Mouse (Mus musculus): ENCODE measurements around the gene Clvs2. TPM values are rescaled to one million over a fixed set of nuclear protein-coding genes. Genes with fewer than 3 reads are reported as not detected.
A peak's percentile ranks its signal among the peaks of the same experiment; 100 is the strongest.

Clvs2 gene
- not detected in 2 replicates for polyA plus RNA-seq (2015; fragmentation: Nextera tagmentation; extraction: Ambion mirVana)

DNA sequence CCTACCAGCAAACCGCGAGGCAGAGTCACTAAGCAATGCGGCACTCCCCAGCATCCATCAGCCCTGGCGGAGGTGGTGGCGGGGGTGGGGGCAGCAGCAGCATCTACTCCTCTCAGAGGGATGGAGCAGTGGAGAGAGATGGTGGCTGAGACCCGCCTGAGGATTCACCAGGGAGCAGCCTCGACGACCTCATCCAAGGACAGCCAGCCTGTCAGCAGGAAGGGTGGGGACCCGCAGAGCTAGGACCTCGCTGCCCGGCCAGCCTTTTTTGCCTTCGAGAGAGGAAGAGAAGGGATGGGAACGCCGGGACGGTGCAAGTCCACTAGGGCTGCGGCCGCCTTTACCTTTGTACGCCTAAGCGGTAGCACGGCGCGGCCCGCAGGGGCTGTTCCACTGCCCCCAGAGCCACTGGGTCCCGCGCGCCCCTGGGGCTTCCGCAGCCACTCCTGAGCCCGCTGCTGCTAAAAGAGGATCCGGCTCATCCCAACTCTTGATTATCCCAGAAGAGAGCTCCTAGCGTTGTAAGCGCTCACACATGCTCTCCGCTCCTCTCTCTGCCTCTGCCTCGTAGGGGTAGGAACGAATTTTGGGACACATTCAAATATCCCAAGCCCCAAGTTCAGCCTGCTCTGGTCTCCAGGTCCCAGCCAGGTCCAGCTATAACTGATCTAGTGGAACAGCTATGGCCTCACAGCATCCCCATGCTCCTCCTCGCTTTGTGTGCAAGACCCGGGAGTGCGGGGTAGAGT is at the start of gene Clvs2:
Clvs2 (minus strand) TSS at position 639 of the 749 bp plus-strand sequence.
- peak within 1 kb of the TSS; percentile 43 for H3K4me2 ChIP-seq (ENCODE audit: low read depth, low read length)
- H3K36me3 ChIP-seq (ENCODE audit: control insufficient read depth, insufficient read depth, low read length) = no peaks in the 10 kb centered on the region
- no peak within 1 kb of the TSS for H3K27ac ChIP-seq (ENCODE audit: low read length)
- no peak for ATAC-seq (ENCODE audit: low read depth)
- H3K4me1 ChIP-seq (replicated peaks; ENCODE audit: control insufficient read depth, insufficient read depth, low read length) = no peaks in the 10 kb centered on the region
- peak within 1 kb of the TSS; percentile 19 for H3K4me3 ChIP-seq (ENCODE audit: low read length)
- no peak within 1 kb of the TSS for H3K9ac ChIP-seq (ENCODE audit: low read length)
- H3K9me3 ChIP-seq (ENCODE audit: control insufficient read depth, low read length) = no peaks in the 10 kb centered on the region
- WGBS = 4% methylated on average over 36 of the region's 37 CpGs
- H3K27me3 ChIP-seq (ENCODE audit: control insufficient read depth, insufficient read depth, low read depth, low read length) = peaks cover 3% of the 10 kb centered on the region; the same call in 1 of the 2 replicates

DNA sequence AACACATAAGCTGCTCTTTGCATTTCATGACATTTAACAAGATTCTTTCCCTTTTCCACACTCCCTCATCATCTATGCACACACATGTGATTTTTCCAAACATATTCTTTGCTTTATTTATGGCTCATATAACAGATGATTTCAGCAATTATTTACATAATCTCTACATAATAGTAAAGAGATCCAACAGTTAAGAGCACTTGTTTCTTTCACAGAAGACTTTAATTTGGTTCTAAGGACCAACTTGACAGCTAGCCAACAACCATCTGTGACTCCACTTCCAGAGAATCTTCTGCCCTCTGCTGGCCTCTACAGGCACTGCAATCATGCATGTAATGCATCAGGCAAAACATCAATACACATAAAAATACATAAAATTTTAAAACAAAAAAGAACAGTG is 28.6 kb upstream of the Clvs2 start:
- ATAC-seq (ENCODE audit: low read depth) = no peak

DNA sequence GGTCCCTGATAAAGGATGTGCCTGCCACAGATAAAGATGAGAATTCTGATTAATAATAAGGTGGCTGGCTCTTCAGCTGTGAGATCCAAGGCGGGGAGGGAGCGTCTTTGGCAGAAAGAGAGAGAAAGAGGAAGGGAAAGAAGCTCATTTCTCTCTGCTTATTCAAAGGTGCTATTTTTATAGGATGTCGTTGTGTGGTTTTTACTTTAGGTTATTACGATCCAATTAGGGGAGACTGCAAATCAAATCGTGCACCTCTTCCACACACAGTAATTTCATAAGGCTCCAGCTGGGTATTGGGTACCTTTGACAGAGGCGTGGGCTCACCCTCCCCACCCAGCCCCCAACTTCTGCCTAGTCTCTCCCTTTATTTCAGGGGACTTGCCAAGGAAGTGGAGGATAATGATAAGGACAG is 985 bp downstream of the Clvs2 start:
- H3K27ac ChIP-seq (ENCODE audit: low read length) = no peak overlapping the region
- no peaks in the 10 kb centered on the region for H3K4me1 ChIP-seq (replicated peaks; ENCODE audit: control insufficient read depth, insufficient read depth, low read length)
- H3K36me3 ChIP-seq (ENCODE audit: control insufficient read depth, insufficient read depth, low read length) = no peaks in the 10 kb centered on the region
- peaks cover 3% of the 10 kb centered on the region; the same call in 1 of the 2 replicates for H3K27me3 ChIP-seq (ENCODE audit: control insufficient read depth, insufficient read depth, low read depth, low read length)
- no peak overlapping the region for H3K4me2 ChIP-seq (ENCODE audit: low read depth, low read length)
- no peaks in the 10 kb centered on the region for H3K9me3 ChIP-seq (ENCODE audit: control insufficient read depth, low read length)
- ATAC-seq (ENCODE audit: low read depth) = no peak
- no peak overlapping the region for H3K4me3 ChIP-seq (ENCODE audit: low read length)
- WGBS = 12% methylated on average over 6 of the region's 6 CpGs
- H3K9ac ChIP-seq (ENCODE audit: low read length) = no peak overlapping the region

More for the DNA sequence above, 28.6 kb upstream of the Clvs2 start:
- H3K27ac ChIP-seq (ENCODE audit: low read length) = no peak overlapping the region
- no peaks in the 10 kb centered on the region for H3K36me3 ChIP-seq (ENCODE audit: control insufficient read depth, insufficient read depth, low read length)
- no peaks in the 10 kb centered on the region for H3K27me3 ChIP-seq (ENCODE audit: control insufficient read depth, insufficient read depth, low read depth, low read length)
- H3K9me3 ChIP-seq (ENCODE audit: control insufficient read depth, low read length) = no peaks in the 10 kb centered on the region
- H3K9ac ChIP-seq (ENCODE audit: low read length) = no peak overlapping the region
- no peaks in the 10 kb centered on the region for H3K4me1 ChIP-seq (replicated peaks; ENCODE audit: control insufficient read depth, insufficient read depth, low read length)
- H3K4me3 ChIP-seq (ENCODE audit: low read length) = no peak overlapping the region
- H3K4me2 ChIP-seq (ENCODE audit: low read depth, low read length) = no peak overlapping the region

DNA sequence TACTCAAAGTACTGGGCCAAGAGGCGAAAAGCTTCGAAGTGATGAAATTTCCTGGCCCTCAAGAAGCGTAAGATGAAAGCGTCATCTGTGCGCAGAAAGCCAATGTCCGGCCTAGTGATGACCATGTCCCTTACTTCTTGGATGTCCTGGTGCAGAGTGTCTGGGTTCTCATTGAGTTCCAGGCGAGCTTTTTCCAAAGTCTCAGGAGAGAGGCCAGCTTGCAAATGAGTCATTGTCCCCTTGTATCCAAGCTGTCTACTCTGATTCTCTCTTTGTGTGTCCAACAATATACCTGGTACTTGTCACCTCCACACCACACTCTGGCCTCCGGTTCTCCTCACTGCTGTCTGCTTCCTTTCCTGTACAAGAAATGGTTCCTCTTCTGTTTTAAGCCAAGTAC is 1.9 kb downstream of the Clvs2 start:
- Histone ChIP-seq H3K4me1 (replicated peaks; ENCODE audit: control insufficient read depth, insufficient read depth, low read length) (no peaks in the 10 kb centered on the region), H3K27me3 (ENCODE audit: control insufficient read depth, insufficient read depth, low read depth, low read length) (peaks cover 3% of the 10 kb centered on the region; the same call in 1 of the 2 replicates), H3K36me3 (ENCODE audit: control insufficient read depth, insufficient read depth, low read length) (no peaks in the 10 kb centered on the region), H3K4me3 (ENCODE audit: low read length) (no peak overlapping the region), H3K9me3 (ENCODE audit: control insufficient read depth, low read length) (no peaks in the 10 kb centered on the region), H3K4me2 (ENCODE audit: low read depth, low read length) (no peak overlapping the region), H3K27ac (ENCODE audit: low read length) (no peak overlapping the region), H3K9ac (ENCODE audit: low read length) (no peak overlapping the region)
- WGBS = 85% methylated on average over 8 of the region's 8 CpGs
- no peak for ATAC-seq (ENCODE audit: low read depth)

DNA sequence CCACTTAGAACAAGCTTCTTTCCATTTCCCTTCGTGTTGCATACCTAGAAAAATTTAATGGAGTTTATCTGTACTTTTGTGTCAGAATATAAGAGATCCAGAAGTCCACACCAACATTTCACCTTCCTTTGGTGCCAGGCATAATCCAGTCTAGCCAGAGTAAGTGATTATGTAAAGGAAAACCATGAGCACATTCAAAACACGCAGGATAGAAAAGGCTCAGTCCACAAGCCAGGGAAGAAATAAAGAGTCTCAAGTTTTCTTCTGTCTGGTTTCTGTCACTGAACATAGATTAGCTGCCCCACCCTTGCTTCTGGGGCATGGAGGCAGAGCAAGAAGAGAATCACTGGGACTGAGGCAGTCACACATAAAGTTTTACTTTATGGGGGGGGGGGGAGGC is 8.4 kb downstream of the Clvs2 start:
- no peaks in the 10 kb centered on the region for H3K4me1 ChIP-seq (replicated peaks; ENCODE audit: control insufficient read depth, insufficient read depth, low read length)
- no peaks in the 10 kb centered on the region for H3K9me3 ChIP-seq (ENCODE audit: control insufficient read depth, low read length)
- no peaks in the 10 kb centered on the region for H3K27me3 ChIP-seq (ENCODE audit: control insufficient read depth, insufficient read depth, low read depth, low read length)
- H3K4me2 ChIP-seq (ENCODE audit: low read depth, low read length) = no peak overlapping the region
- H3K9ac ChIP-seq (ENCODE audit: low read length) = no peak overlapping the region
- H3K36me3 ChIP-seq (ENCODE audit: control insufficient read depth, insufficient read depth, low read length) = no peaks in the 10 kb centered on the region
- 59% methylated on average over 2 of the region's 2 CpGs for WGBS
- no peak overlapping the region for H3K4me3 ChIP-seq (ENCODE audit: low read length)
- no peak for ATAC-seq (ENCODE audit: low read depth)
- H3K27ac ChIP-seq (ENCODE audit: low read length) = no peak overlapping the region

DNA sequence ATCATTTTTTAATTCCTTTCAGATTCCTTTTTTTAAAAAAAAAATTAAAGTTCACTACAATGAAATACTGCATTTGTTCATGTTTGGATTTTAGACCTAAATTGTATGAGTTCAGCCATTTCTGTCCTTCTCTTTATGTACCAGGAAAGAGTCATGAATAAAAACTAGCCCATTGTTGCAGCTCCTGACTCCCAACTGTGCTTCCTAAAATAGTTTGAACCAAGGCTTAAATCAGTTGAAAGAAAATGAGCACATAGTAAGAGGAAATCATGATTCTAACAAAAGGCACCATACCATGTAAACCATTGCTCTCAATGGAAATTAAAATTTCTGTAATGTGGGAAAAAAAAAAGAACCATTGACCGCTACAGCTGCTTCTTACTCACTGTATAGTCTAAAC is 11.4 kb downstream of the Clvs2 start:
- no peak for ATAC-seq (ENCODE audit: low read depth)
- 91% methylated on average over 1 of the region's 1 CpGs for WGBS

DNA sequence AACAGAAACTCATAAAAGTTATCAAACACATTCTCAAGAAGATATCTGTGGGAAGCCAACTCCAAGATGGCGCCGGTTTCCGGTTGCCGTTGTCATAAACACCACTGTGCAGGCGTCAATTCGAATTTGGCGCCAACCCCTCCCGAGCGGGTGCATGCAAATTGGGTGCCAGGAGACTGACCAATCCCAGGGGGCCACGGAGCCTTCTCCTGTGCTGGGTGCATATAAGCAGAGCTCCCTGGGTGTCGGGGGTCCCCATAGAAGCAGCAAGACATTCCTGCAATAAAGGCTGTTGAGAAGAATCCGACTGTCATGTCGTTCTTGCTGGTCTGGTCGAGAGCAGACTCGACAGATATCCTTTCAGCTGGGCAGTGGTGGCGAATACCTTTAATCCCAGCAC is 31.8 kb downstream of the Clvs2 start:
- H3K27ac ChIP-seq (ENCODE audit: low read length) = no peak overlapping the region
- no peaks in the 10 kb centered on the region for H3K9me3 ChIP-seq (ENCODE audit: control insufficient read depth, low read length)
- H3K27me3 ChIP-seq (ENCODE audit: control insufficient read depth, insufficient read depth, low read depth, low read length) = no peaks in the 10 kb centered on the region
- WGBS = 89% methylated on average over 16 of the region's 16 CpGs
- no peaks in the 10 kb centered on the region for H3K4me1 ChIP-seq (replicated peaks; ENCODE audit: control insufficient read depth, insufficient read depth, low read length)
- no peak for ATAC-seq (ENCODE audit: low read depth)
- H3K36me3 ChIP-seq (ENCODE audit: control insufficient read depth, insufficient read depth, low read length) = no peaks in the 10 kb centered on the region
- H3K4me2 ChIP-seq (ENCODE audit: low read depth, low read length) = no peak overlapping the region
- H3K9ac ChIP-seq (ENCODE audit: low read length) = no peak overlapping the region
- no peak overlapping the region for H3K4me3 ChIP-seq (ENCODE audit: low read length)

More for the DNA sequence above, 11.4 kb downstream of the Clvs2 start:
- no peak overlapping the region for H3K27ac ChIP-seq (ENCODE audit: low read length)
- no peak overlapping the region for H3K4me3 ChIP-seq (ENCODE audit: low read length)
- no peak overlapping the region for H3K4me2 ChIP-seq (ENCODE audit: low read depth, low read length)
- H3K9me3 ChIP-seq (ENCODE audit: control insufficient read depth, low read length) = no peaks in the 10 kb centered on the region
- H3K4me1 ChIP-seq (replicated peaks; ENCODE audit: control insufficient read depth, insufficient read depth, low read length) = no peaks in the 10 kb centered on the region
- H3K36me3 ChIP-seq (ENCODE audit: control insufficient read depth, insufficient read depth, low read length) = no peaks in the 10 kb centered on the region
- no peaks in the 10 kb centered on the region for H3K27me3 ChIP-seq (ENCODE audit: control insufficient read depth, insufficient read depth, low read depth, low read length)
- H3K9ac ChIP-seq (ENCODE audit: low read length) = no peak overlapping the region

DNA sequence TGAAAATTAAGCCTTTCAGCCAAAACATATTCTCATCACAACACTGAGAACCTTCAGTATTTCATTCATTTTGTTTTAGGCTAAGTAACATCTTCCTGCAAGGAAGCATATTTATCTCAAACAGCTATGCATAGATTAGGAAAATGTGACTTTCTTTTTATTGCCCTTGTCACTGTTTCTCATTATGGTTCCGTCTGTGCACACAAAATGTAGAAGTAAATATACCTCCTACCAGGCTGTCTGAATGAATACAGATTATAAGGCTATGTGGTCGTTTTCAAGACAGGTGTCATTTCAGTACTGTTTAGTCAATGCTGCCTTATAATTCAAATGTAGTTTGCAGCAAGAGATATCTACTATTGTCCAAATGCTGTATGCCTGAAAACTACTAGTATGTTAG is 35.8 kb downstream of the Clvs2 start:
- WGBS = 69% methylated on average over 2 of the region's 2 CpGs

DNA sequence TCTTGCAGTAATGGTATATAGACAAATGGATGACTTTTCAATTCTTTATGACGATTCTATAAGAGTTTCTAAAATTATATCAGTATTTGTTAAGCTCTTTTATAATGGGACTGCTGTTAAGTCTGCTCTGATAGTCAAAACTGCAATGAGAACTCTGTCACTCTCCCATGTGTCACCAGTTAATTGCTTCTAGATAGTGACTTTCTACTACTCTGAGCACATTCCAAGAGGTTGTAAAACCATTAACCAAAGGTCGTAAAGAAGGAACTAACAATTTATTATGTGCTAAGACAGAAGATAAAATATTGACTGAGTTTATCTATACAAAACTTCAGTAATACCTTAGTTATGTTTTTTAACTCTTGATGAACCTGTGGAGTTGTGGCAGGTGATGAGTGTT is 37.5 kb downstream of the Clvs2 start:
- WGBS = 41% methylated on average over 2 of the region's 2 CpGs
- H3K27ac ChIP-seq (ENCODE audit: low read length) = no peak overlapping the region
- no peak overlapping the region for H3K4me3 ChIP-seq (ENCODE audit: low read length)
- no peaks in the 10 kb centered on the region for H3K36me3 ChIP-seq (ENCODE audit: control insufficient read depth, insufficient read depth, low read length)
- H3K9ac ChIP-seq (ENCODE audit: low read length) = no peak overlapping the region
- no peaks in the 10 kb centered on the region for H3K27me3 ChIP-seq (ENCODE audit: control insufficient read depth, insufficient read depth, low read depth, low read length)
- no peaks in the 10 kb centered on the region for H3K9me3 ChIP-seq (ENCODE audit: control insufficient read depth, low read length)
- H3K4me1 ChIP-seq (replicated peaks; ENCODE audit: control insufficient read depth, insufficient read depth, low read length) = no peaks in the 10 kb centered on the region
- ATAC-seq (ENCODE audit: low read depth) = no peak
- H3K4me2 ChIP-seq (ENCODE audit: low read depth, low read length) = no peak overlapping the region

More for the DNA sequence above, 35.8 kb downstream of the Clvs2 start:
- Histone ChIP-seq H3K27ac (ENCODE audit: low read length) (no peak overlapping the region), H3K4me2 (ENCODE audit: low read depth, low read length) (no peak overlapping the region), H3K4me1 (replicated peaks; ENCODE audit: control insufficient read depth, insufficient read depth, low read length) (no peaks in the 10 kb centered on the region), H3K4me3 (ENCODE audit: low read length) (no peak overlapping the region), H3K36me3 (ENCODE audit: control insufficient read depth, insufficient read depth, low read length) (no peaks in the 10 kb centered on the region), H3K27me3 (ENCODE audit: control insufficient read depth, insufficient read depth, low read depth, low read length) (no peaks in the 10 kb centered on the region), H3K9ac (ENCODE audit: low read length) (no peak overlapping the region), H3K9me3 (ENCODE audit: control insufficient read depth, low read length) (no peaks in the 10 kb centered on the region)
- ATAC-seq (ENCODE audit: low read depth) = no peak

Measured in lung, embryonic 16.5 days (tissue).